In genomic region chr4:148515313-148515712, GRCm38 (mm10) we compare ENCODE assay signal across 13 mouse cellular contexts. TPM values are rescaled to one million over a fixed set of nuclear protein-coding genes. Genes with fewer than 3 reads are reported as not detected.
DNase-seq lines count a peak whose midpoint lies in the region; ATAC-seq and TF ChIP-seq lines count a peak whose summit lies in the region.
"Had no signal": no experiment of that assay in that cellular context is flagged by ENCODE, and none has a peak within 500 bp of the region (broad histone marks: within the 10 kb centered on the region; RNA-seq: fewer than 3 reads in every experiment).

No protein-coding gene starts in this region.

- TF ChIP-seq CTCF in lung, embryonic 14.5 days (IDR thresholded peaks at IDR 0.05; ENCODE audit: low read depth): peak; percentile 35; the same call in 1 of the 2 replicates
- no peak for TF ChIP-seq CTCF in lung, adult 2 months (IDR thresholded peaks at IDR 0.05; ENCODE audit: insufficient read depth, low read length)

- H3K27ac ChIP-seq in forebrain, embryonic 14.5 days (ENCODE audit: low read depth, low read length): no peak overlapping the region
- no peak overlapping the region for H3K27ac ChIP-seq in forebrain, embryonic 10.5 days
- no peak overlapping the region for H3K27ac ChIP-seq in lung, embryonic 14.5 days (ENCODE audit: low read depth)
- H3K27ac ChIP-seq: embryonic facial prominence, embryonic 15.5 days; intestine, embryonic 15.5 days had no signal

- H3K4me1 ChIP-seq in forebrain, embryonic 14.5 days (ENCODE audit: control insufficient read depth, insufficient read depth, low read length): peaks cover 3% of the 10 kb centered on the region; the same call in 1 of the 2 replicates
- H3K4me1 ChIP-seq in forebrain, embryonic 10.5 days: peaks cover 19% of the 10 kb centered on the region
- no peaks in the 10 kb centered on the region for H3K4me1 ChIP-seq in lung, embryonic 14.5 days (ENCODE audit: insufficient read depth)
- no peaks in the 10 kb centered on the region for H3K4me1 ChIP-seq in lung, adult 2 months (ENCODE audit: control insufficient read depth, insufficient read depth, low read length)
- H3K4me1 ChIP-seq: intestine, embryonic 15.5 days had no signal

- peak; percentile 3 for DNase-seq in forebrain, embryonic 14.5 days (ENCODE audit: low spot score)
- no peak for DNase-seq in forebrain, embryonic 10.5 days (ENCODE audit: extremely low spot score, low spot score)
- no peak for DNase-seq in lung, embryonic 14.5 days
- DNase-seq in lung, adult 2 months: no peak
- DNase-seq in R1 (ENCODE audit: low read depth, low spot score): peak; percentile 40
- no peak for DNase-seq in urinary bladder, adult 2 months (ENCODE audit: low spot score)
- DNase-seq in adrenal gland, adult 18-20 months (ENCODE audit: low spot score in 2 of 2): no peak
- DNase-seq: cerebellum, adult 11-12 months had no signal

- WGBS in forebrain, embryonic 14.5 days: 92% methylated on average over 2 of the region's 2 CpGs
- WGBS in forebrain, embryonic 10.5 days: 91% methylated on average over 2 of the region's 2 CpGs
- 85% methylated on average over 2 of the region's 2 CpGs for WGBS in lung, embryonic 14.5 days
- 96% methylated on average over 2 of the region's 2 CpGs for WGBS in lung, adult 2 months

- H3K4me3 ChIP-seq in forebrain, embryonic 14.5 days (ENCODE audit: low read depth, low read length): no peak overlapping the region
- H3K4me3 ChIP-seq in forebrain, embryonic 10.5 days: no peak overlapping the region
- no peak overlapping the region for H3K4me3 ChIP-seq in lung, embryonic 14.5 days (ENCODE audit: low read depth, low read length)
- no peak overlapping the region for H3K4me3 ChIP-seq in lung, adult 2 months (replicated peaks; ENCODE audit: extremely low read depth, low read depth, low read length)
- H3K4me3 ChIP-seq: embryonic facial prominence, embryonic 15.5 days; heart, embryonic 12.5 days; intestine, embryonic 15.5 days had no signal

- H3K27me3 ChIP-seq in forebrain, embryonic 14.5 days (replicated peaks; ENCODE audit: control insufficient read depth, insufficient read depth, low read length): no peaks in the 10 kb centered on the region
- no peaks in the 10 kb centered on the region for H3K27me3 ChIP-seq in forebrain, embryonic 10.5 days (ENCODE audit: poor library complexity, severe bottlenecking)
- H3K27me3 ChIP-seq in lung, embryonic 14.5 days (ENCODE audit: insufficient read depth, low read length): no peaks in the 10 kb centered on the region
- H3K27me3 ChIP-seq: embryonic facial prominence, embryonic 15.5 days; heart, embryonic 12.5 days; intestine, embryonic 15.5 days had no signal

- H3K9ac ChIP-seq in forebrain, embryonic 14.5 days (ENCODE audit: low read length): no peak overlapping the region
- no peak overlapping the region for H3K9ac ChIP-seq in lung, embryonic 14.5 days
- H3K9ac ChIP-seq: embryonic facial prominence, embryonic 15.5 days; heart, embryonic 12.5 days; intestine, embryonic 15.5 days had no signal

- ATAC-seq in forebrain, embryonic 14.5 days: no peak
- ATAC-seq in lung, embryonic 14.5 days (ENCODE audit: insufficient read depth): no peak
- peak; percentile 68 for ATAC-seq in megakaryocyte progenitor cell, adult 5-6 weeks (replicated peaks; ENCODE audit: poor library complexity)
- ATAC-seq: intestine, embryonic 15.5 days had no signal

- H3K4me2 ChIP-seq in forebrain, embryonic 14.5 days (ENCODE audit: low read length): no peak overlapping the region
- H3K4me2 ChIP-seq in lung, embryonic 14.5 days: no peak overlapping the region
- H3K4me2 ChIP-seq: embryonic facial prominence, embryonic 15.5 days; heart, embryonic 12.5 days; intestine, embryonic 15.5 days; midbrain, embryonic 11.5 days had no signal

- peaks cover 82% of the 10 kb centered on the region for H3K36me3 ChIP-seq in forebrain, embryonic 14.5 days (ENCODE audit: control insufficient read depth, insufficient read depth, low read length)
- peaks cover 92% of the 10 kb centered on the region for H3K36me3 ChIP-seq in forebrain, embryonic 10.5 days (replicated peaks)
- peaks cover 77% of the 10 kb centered on the region for H3K36me3 ChIP-seq in lung, embryonic 14.5 days (ENCODE audit: insufficient read depth)

- no peaks in the 10 kb centered on the region for H3K9me3 ChIP-seq in forebrain, embryonic 14.5 days (replicated peaks; ENCODE audit: control insufficient read depth, low read length)
- H3K9me3 ChIP-seq in forebrain, embryonic 10.5 days: no peaks in the 10 kb centered on the region
- no peaks in the 10 kb centered on the region for H3K9me3 ChIP-seq in lung, embryonic 14.5 days (ENCODE audit: low read depth, low read length)
- H3K9me3 ChIP-seq: embryonic facial prominence, embryonic 15.5 days; heart, embryonic 12.5 days; intestine, embryonic 15.5 days had no signal

- TF ChIP-seq POLR2A in lung, adult 2 months (IDR thresholded peaks at IDR 0.05; ENCODE audit: borderline replicate concordance, extremely low read depth, low read depth, low read length): no peak

RNA-seq across cellular contexts. Expression of gene Angptl7, which starts 15.1 kb away (rescaled TPM):
- polyA plus RNA-seq in forebrain, embryonic 14.5 days (2014; fragmentation: Nextera tagmentation; extraction: Ambion mirVana): 0.15 and 0.30 TPM in 2 replicates
- polyA plus RNA-seq in forebrain, embryonic 10.5 days (2016; fragmentation: Nextera tagmentation; extraction: Ambion mirVana): 0.18 and 0.29 TPM in 2 replicates
- 0.75 and 1.3 TPM in 2 replicates for polyA plus RNA-seq in lung, embryonic 14.5 days (2014; fragmentation: Nextera tagmentation; extraction: Ambion mirVana)
- 1.5 TPM in 2 replicates for polyA plus RNA-seq in lung, adult 2 months (2012; rRNA removed)
- total RNA-seq in megakaryocyte progenitor cell, adult 5-6 weeks (2015): not detected in 2 replicates
- total RNA-seq in megakaryocyte progenitor cell, adult 5-6 weeks (2017): not detected in 2 replicates
- polyA plus RNA-seq in urinary bladder, adult 2 months (2012; rRNA removed): 11.0 and 14.6 TPM in 2 replicates
- total RNA-seq in adrenal gland, adult 18-20 months (2021): 1 to 10 TPM in 1 of 2 experiments, under 1 TPM in 1; 0.63 to 1.3 TPM

RNA-seq across cellular contexts. Expression of gene Exosc10, which starts 42.9 kb away (rescaled TPM):
- 99.7 and 107 TPM in 2 replicates for polyA plus RNA-seq in forebrain, embryonic 14.5 days (2014; fragmentation: Nextera tagmentation; extraction: Ambion mirVana)
- polyA plus RNA-seq in forebrain, embryonic 10.5 days (2016; fragmentation: Nextera tagmentation; extraction: Ambion mirVana): 96.0 and 97.2 TPM in 2 replicates
- polyA plus RNA-seq in lung, embryonic 14.5 days (2014; fragmentation: Nextera tagmentation; extraction: Ambion mirVana): 104 and 105 TPM in 2 replicates
- 26.5 and 33.4 TPM in 2 replicates for polyA plus RNA-seq in lung, adult 2 months (2012; rRNA removed)
- total RNA-seq in megakaryocyte progenitor cell, adult 5-6 weeks (2015): 63.6 and 70.4 TPM in 2 replicates
- total RNA-seq in megakaryocyte progenitor cell, adult 5-6 weeks (2017): 57.9 and 59.4 TPM in 2 replicates
- 31.4 and 40.2 TPM in 2 replicates for polyA plus RNA-seq in urinary bladder, adult 2 months (2012; rRNA removed)
- 10 to 100 TPM; 42.7 to 44.8 TPM for total RNA-seq in adrenal gland, adult 18-20 months (2021)

Comparison
In these comparisons a context has a peak if more than half of its experiments do, and no peak if none do; other contexts are left out.
1. DNase-seq: peak in forebrain, embryonic 14.5 days (single experiment) and R1 (single experiment); none in forebrain, embryonic 10.5 days (single experiment), lung, embryonic 14.5 days (single experiment), lung, adult 2 months (single experiment), urinary bladder, adult 2 months (single experiment) and adrenal gland, adult 18-20 months (0 of 2).